Mouse (Mus musculus) heart, postnatal 0 days (tissue): ENCODE measurements around the gene Col9a3.

Experiments used
- CTCF ChIP-seq: IDR thresholded peaks from 2 replicates; pipeline ENCODE4 v1.5.1; 2016; ENCODE audit warnings: antibody characterized with exemption, control low read depth, low read depth
- EP300 ChIP-seq: IDR thresholded peaks from 2 replicates; pipeline ENCODE4 v1.6.1; 2016; ENCODE audit warnings: antibody characterized with exemption, low read depth

- TF ChIP-seq CTCF (no peak), EP300 (no peak)
These were observed 7.2 kb downstream of the Col9a3 start for GRCm38 (mm10) chr2:180604781-180605180.
